Mouse (Mus musculus): ENCODE results near the gene Aurkaip1.
"Not testable (repeated sequence)": the region's sequence is repeated elsewhere in the genome, so short reads cannot be mapped to it uniquely, and the experiment has no call there.

Gene Aurkaip1

GRCm38 (mm10) chr4:155831205-155831766 lies at the start of gene Aurkaip1:
TSS of gene Aurkaip1 (plus strand) at chr4:155831272.
- DNase-seq (ENCODE audit: low read depth): peak; percentile 96

GRCm38 (mm10) chr4:155783486-155784080 lies 47.5 kb upstream of the Aurkaip1 start:
- DNase-seq (ENCODE audit: low read depth): no peak

- DNase-seq (ENCODE audit: low read depth): peak; percentile 73
Measured at GRCm38 (mm10) chr4:155784081-155784701, 46.9 kb upstream of the Aurkaip1 start.

GRCm38 (mm10) chr4:155785246-155785645 lies 45.8 kb upstream of the Aurkaip1 start:
- DNase-seq (ENCODE audit: low read depth): no peak

GRCm38 (mm10) chr4:155785819-155786218 lies 45.3 kb upstream of the Aurkaip1 start, which contains the start of gene Tmem88b:
TSS of gene Tmem88b (minus strand) at chr4:155785874.
- peak; percentile 26 for DNase-seq (ENCODE audit: low read depth)

- DNase-seq (ENCODE audit: low read depth): no peak
Measured at GRCm38 (mm10) chr4:155788300-155788699, 42.8 kb upstream of the Aurkaip1 start.

GRCm38 (mm10) chr4:155788833-155789232 lies 42.2 kb upstream of the Aurkaip1 start:
- not testable (repeated sequence) for DNase-seq (ENCODE audit: low read depth)

GRCm38 (mm10) chr4:155790021-155790489 lies 41.0 kb upstream of the Aurkaip1 start, which contains the start of gene Ankrd65:
TSS of gene Ankrd65 (plus strand) at chr4:155790439.
- no peak for DNase-seq (ENCODE audit: low read depth)

GRCm38 (mm10) chr4:155790650-155791161 lies 40.4 kb upstream of the Aurkaip1 start:
- no peak for DNase-seq (ENCODE audit: low read depth)

- DNase-seq (ENCODE audit: low read depth): no peak
Measured at GRCm38 (mm10) chr4:155791240-155791933, 39.7 kb upstream of the Aurkaip1 start.

GRCm38 (mm10) chr4:155793730-155794129 lies 37.3 kb upstream of the Aurkaip1 start:
- DNase-seq (ENCODE audit: low read depth): no peak

GRCm38 (mm10) chr4:155802075-155802474 lies 29.0 kb upstream of the Aurkaip1 start:
- no peak for DNase-seq (ENCODE audit: low read depth)

GRCm38 (mm10) chr4:155802741-155803339 lies 28.2 kb upstream of the Aurkaip1 start, which contains the start of gene Mrpl20:
TSS of gene Mrpl20 (plus strand) at chr4:155802878.
- peak; percentile 70 for DNase-seq (ENCODE audit: low read depth)

GRCm38 (mm10) chr4:155803340-155804041 lies 27.6 kb upstream of the Aurkaip1 start:
- peak; percentile 98 for DNase-seq (ENCODE audit: low read depth)

- no peak for DNase-seq (ENCODE audit: low read depth)
Measured at GRCm38 (mm10) chr4:155807841-155808240, 23.2 kb upstream of the Aurkaip1 start.

- DNase-seq (ENCODE audit: low read depth): peak; percentile 98
Measured at GRCm38 (mm10) chr4:155811929-155812664, 19.0 kb upstream of the Aurkaip1 start, which contains the start of gene Ccnl2. TSS of gene Ccnl2 (plus strand) at chr4:155812489.

- peak; percentile 70 for DNase-seq (ENCODE audit: low read depth)
Measured at GRCm38 (mm10) chr4:155812665-155813181, 18.3 kb upstream of the Aurkaip1 start.

GRCm38 (mm10) chr4:155817533-155817932 lies 13.5 kb upstream of the Aurkaip1 start:
- DNase-seq (ENCODE audit: low read depth): no peak

GRCm38 (mm10) chr4:155821025-155821424 lies 10.0 kb upstream of the Aurkaip1 start:
- peak; percentile 67 for DNase-seq (ENCODE audit: low read depth)

- no peak for DNase-seq (ENCODE audit: low read depth)
Measured at GRCm38 (mm10) chr4:155823443-155823842, 7.6 kb upstream of the Aurkaip1 start.

Measured in induced T-regulatory cell, adult 2 months (primary cell).